Mouse (Mus musculus) small intestine, adult 10 weeks (tissue): ENCODE measurements around the gene Cab39l. TPM values are rescaled to one million over a fixed set of nuclear protein-coding genes. Genes with fewer than 3 reads are reported as not detected.

Source experiments
- polyA plus RNA-seq: library from polyadenylated mRNA; stranded (reverse); fragments of 350-450 nt; fragmentation: Illumina TruSeq; extraction: RNeasy Lipid Tissue Mini Kit (QIAGEN cat#74804); gene quantifications from one replicate; pipeline ENCODE4 v1.2.3, GENCODE M21; 2014; ENCODE audit warnings: low replicate concordance

Cab39l gene
- polyA plus RNA-seq = 79.4 TPM

GRCm38 (mm10) chr14:59440558-59441471 lies at the start of gene Cab39l, which contains the start of gene Setdb2:
TSS of gene Cab39l (plus strand) at chr14:59440972.
TSS of gene Setdb2 (minus strand) at chr14:59440884.

GRCm38 (mm10) chr14:59395281-59395680 lies 45.5 kb upstream of the Cab39l start, which contains the start of gene Phf11c:
TSS of gene Phf11c (minus strand) at chr14:59395381.

GRCm38 (mm10) chr14:59597398-59598259 lies 156.9 kb downstream of the Cab39l start, which contains the start of gene Cdadc1:
TSS of gene Cdadc1 (minus strand) at chr14:59597959.

GRCm38 (mm10) chr14:59625158-59625805 lies 184.5 kb downstream of the Cab39l start, which contains the start of gene Shisa2:
TSS of gene Shisa2 (plus strand) at chr14:59625308.

Other genes with a start within 250 kb of the Cab39l start
- 101 TPM for gene Rcbtb1, start 239.8 kb upstream of the Cab39l start, polyA plus RNA-seq
- not detected for gene Gm6904, start 180.8 kb upstream of the Cab39l start, polyA plus RNA-seq
- 0.63 TPM for gene Phf11a, start 143.4 kb upstream of the Cab39l start, polyA plus RNA-seq
- gene Phf11b, start 99.6 kb upstream of the Cab39l start, polyA plus RNA-seq = 6.5 TPM
- 18.6 TPM for gene Phf11d, start 75.5 kb upstream of the Cab39l start, polyA plus RNA-seq
- 6.2 TPM for gene Phf11c, start 45.6 kb upstream of the Cab39l start, polyA plus RNA-seq
- gene Setdb2, start 88 bp upstream of the Cab39l start, polyA plus RNA-seq = 20.5 TPM
- 60.4 TPM for gene Cdadc1, start 157.0 kb downstream of the Cab39l start, polyA plus RNA-seq
- gene Shisa2, start 184.3 kb downstream of the Cab39l start, polyA plus RNA-seq = 11.5 TPM